Mouse (Mus musculus): ENCODE data around the gene Mef2b. TPM values are rescaled to one million over a fixed set of nuclear protein-coding genes. Genes with fewer than 3 reads are reported as not detected.

Mef2b gene
- total RNA-seq, 2 experiments from 2014 or later = 0.25 to 0.29 TPM

DNA sequence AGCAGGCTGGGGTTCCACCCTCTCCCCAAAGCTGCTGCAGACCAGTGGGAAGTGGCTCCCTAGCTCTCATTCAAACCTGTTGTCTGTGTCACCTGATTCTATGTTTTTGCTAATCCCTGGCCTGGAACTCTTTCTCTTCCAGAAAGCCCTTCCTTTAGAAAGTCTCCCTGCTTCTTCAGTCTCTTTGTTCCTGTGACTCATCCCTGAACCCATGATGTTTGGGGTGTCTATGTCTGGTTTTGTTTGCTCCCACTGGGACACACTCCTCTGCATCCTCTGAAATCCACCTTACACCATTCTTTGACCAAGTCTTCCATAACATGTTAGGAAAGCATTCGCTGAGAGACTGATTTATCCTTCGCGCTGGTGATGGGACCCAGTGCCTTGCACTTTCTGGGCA, 9.4 kb upstream of the Mef2b start:
- intact Hi-C loops (cut with DNase I; ENCODE audit: low total_unique reads) = no loop called here
- no peak for DNase-seq

DNA sequence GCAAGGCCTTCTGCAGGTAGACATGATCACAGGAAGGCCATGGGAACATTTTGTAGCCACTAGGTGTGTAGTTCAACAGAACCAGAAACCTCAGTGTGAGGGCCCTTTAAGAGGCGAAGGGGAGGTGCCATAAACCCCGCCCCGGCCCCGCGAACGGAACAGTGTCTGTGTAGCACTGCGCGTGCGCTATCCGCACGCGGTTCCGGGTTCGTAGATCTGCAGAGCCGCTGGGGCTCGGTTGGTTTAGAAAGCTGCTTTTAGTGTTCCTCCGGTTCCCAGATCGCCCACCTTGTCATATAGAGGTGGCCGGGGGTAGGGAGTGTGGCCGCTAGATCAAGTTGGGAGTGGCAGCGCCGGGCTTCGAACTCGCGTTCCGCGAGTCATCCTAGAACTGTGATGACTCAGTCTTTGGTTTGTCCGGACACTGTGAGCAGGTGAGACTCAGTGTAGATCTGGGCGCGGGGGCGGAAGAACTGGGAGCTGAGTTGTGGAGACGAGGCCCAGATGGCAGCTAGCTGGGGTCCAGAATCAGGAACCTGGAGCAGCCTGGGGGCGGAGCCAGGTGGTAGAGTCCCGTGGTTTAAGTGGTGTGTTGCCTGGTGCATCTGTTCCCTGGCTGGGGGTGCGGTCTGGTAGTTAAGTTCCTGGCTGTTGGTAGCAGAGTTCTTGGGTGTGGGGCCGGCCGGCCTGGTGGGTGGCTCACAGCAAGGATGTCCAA, 8.2 kb upstream of the Mef2b start, which contains the start of gene Nr2c2ap:
Gene Nr2c2ap (plus strand): TSS at position 168 of the 718 bp plus-strand sequence.
- intact Hi-C loops (cut with DNase I; ENCODE audit: low total_unique reads) = no loop called here
- peak; percentile 86 for DNase-seq

DNA sequence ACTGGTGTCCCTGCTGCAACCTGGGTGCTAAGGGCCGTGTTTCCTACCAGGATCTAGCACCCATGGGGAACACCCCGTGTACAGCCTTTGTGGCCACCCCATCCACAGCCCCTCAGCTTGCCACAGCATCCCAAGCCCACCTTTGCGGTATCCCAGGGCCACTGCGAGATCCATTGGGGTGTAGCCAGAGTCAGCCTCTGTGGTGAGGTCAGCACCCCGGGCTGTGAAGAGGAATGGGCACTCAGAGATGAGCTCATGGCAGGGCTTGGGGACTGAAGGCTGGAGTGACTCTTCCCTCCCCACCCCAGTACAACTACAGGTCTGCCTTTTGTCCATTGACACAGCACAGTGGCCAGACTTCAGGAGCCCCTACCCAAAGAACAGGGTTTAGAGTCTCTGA, 5.4 kb upstream of the Mef2b start:
- intact Hi-C loops (cut with DNase I; ENCODE audit: low total_unique reads) = no loop called here
- no peak for DNase-seq

DNA sequence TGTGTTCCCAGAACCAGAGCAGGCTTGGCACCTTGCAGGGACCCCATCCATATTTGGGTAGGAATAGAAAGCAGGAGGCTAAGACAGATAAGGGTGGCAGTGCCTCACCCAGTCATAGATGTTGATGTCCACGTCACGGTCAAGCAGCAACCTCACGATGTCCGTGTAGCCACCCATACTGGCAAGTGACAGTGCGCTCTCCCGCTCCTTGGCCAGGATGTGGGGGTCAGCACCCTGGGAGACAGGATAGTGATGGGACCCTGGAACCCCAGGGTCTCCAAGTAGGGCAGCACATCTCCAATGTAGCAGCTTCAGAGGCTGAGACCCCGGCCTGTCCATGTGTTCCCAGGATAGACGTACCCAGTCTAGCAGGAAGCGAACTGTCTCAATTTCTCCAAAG, 4.6 kb upstream of the Mef2b start:
- intact Hi-C loops (cut with DNase I; ENCODE audit: low total_unique reads) = no loop called here

DNA sequence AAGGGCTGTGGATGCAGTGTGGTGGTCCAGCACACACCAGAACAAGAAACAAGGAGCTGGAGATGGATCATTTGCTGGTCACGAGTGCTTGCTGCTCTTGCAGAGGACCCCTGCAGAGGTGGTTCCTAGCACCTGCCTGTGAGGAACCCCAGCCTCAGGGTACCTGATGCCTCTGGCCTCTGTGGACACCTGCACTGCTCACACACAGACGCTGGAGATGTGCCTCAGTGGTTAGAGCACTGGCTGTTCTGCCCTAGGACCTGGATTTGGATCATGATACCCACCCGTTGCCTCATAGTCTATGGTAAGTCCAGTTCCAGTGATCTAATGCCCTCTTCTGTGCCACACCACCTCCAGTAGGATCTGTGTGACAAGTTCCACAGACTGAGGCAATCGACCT, 2.9 kb upstream of the Mef2b start:
- no peak for DNase-seq
- intact Hi-C loops (cut with DNase I; ENCODE audit: low total_unique reads) = no loop called here

More for the DNA sequence above, 4.6 kb upstream of the Mef2b start:
- DNase-seq = no peak

DNA sequence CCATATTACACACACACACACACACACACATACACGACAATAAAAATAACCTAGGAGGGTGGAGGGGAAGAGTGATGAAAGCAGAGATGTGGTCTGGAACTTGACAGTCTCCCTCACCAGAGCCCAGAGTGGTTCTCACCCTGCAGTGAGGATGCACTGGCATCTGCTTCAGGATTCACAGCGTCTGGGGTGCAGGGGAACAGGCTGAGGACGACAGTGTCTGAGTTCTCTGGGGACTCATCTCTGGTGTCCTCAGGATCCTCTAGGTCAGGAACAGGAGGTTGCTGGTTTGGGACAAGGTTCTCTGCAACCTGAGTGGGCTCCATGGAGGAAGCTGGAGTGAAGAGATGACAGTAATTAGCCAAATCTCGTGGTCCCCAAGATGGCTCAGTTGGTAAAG, 1.6 kb upstream of the Mef2b start:
- DNase-seq = no peak
- intact Hi-C loops (cut with DNase I; ENCODE audit: low total_unique reads) = no loop called here

DNA sequence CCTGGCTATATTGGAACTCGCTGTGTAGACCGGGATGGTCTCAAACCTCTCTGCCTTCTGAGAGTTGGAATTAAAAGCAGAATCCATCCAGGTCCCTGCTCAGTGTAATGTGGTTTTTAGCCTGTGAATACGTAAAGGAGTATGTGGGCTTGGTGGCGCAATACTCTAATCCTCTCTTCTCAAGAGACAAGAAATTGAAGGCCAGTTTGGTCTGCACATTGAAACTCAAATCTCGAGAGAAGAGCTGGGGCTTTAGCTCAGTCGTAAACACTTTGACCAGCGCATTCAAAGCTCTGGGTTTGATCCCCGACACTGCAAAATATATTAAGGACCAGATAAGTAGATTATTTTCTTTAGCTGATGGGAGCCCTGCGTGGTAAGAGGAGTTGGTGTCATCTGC, 470 bp downstream of the Mef2b start:
- intact Hi-C loops (cut with DNase I; ENCODE audit: low total_unique reads) = no loop called here
- no peak for DNase-seq

DNA sequence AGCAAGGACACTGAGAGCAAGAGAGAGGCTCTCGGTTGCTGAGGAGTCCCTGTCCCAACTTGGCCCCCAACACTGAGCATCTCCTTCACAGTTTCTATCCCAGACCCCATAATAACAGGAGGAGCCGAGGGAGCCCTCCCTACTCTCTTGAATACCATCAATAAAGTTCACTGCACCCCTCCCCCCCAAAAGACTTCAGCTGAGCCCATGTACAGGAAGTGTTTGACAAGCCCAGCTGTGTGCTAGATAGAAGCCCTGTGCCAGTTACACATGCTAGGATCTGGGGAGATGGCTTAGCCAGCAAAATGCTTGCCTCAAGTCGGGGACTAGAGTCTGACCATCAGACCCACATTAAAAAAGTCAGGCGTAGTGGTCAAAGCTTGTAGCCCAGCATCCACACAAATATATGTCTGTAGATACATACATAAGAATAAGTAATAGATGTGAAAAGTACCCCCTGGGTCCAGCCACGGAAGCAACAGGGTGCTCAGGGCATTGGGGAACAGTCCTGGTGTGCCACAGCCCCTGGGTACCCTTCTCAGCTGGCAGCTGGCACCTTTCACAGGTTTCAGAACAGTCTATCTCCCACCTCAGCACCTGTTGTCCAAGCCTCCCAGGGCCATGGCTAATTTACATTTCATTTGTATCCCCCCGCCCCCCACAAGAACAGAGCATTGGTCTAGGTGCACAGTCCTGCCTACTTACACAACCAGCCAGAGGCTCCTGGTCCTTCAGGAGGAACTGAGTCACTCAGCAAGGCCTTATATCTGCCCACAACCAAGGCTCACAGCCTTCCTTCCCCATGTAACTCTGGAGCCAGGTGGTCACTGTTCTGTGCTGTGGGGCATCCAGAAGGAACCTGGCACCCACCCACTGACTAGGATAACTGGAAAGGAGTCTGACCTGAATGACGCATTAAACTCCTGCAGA, 8.4 kb downstream of the Mef2b start:
- intact Hi-C loops (cut with DNase I; ENCODE audit: low total_unique reads) = loop anchor here (5.0 kb wide), 1 partner anchor 36 kb away; no protein-coding TSS in a partner anchor
- no peak for DNase-seq

DNA sequence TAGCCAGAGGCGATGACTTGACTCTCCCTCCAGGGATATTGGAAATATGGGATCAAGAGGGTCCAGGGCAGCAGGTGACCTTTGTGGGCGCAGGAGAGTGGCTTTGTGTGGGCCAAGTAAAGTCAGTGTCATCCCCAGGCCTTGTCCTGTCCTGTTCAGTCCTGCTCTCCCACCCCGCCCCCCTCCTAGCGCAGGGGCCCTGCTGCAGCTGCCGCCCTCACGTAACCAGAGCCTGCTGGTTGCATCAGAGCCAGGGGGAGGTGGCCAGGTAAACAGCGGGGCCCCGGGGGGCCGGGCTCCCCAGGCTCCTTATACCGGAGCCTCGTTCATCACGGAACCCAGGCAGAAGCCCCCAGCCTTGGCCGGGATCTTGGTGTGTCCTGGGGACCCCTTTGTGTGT, 10.6 kb downstream of the Mef2b start:
- intact Hi-C loops (cut with DNase I; ENCODE audit: low total_unique reads) = no loop called here
- no peak for DNase-seq

DNA sequence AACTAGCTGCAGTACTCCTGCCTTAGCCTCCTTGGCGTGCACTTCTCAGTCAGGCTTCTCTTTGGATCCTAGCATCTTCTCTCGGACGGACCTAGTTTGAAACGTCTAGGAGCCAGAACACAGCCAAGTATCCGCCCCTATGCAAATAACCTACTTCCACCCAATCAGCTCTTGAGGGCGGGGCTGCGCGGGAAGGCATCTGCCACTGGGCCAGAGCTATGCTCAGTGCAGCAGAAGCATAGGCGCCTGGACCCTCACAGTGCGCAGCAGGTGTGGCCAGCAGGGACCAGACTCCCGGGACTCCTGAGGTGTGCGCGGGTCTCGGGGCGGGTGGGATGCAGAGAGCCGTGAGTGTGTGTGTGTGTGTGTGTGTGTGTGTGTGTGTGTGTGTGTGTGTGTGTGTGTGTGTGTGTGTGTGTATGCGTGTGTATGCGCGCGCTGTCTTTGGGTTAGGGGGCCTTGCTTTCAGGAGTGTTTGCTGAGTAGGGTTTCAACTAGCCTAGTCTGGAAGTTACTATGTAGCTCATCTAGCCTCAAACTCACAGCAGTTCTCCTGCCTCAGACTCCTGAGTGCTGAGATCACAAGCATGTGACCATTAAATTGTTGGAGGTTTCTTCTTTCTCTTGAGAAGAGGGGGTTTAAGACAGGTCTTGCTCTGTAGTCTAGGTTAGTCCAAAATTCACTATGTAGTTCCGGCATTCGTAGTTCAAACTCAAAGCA, 13.2 kb downstream of the Mef2b start:
- intact Hi-C loops (cut with DNase I; ENCODE audit: low total_unique reads) = no loop called here
- peak; percentile 77 for DNase-seq

DNA sequence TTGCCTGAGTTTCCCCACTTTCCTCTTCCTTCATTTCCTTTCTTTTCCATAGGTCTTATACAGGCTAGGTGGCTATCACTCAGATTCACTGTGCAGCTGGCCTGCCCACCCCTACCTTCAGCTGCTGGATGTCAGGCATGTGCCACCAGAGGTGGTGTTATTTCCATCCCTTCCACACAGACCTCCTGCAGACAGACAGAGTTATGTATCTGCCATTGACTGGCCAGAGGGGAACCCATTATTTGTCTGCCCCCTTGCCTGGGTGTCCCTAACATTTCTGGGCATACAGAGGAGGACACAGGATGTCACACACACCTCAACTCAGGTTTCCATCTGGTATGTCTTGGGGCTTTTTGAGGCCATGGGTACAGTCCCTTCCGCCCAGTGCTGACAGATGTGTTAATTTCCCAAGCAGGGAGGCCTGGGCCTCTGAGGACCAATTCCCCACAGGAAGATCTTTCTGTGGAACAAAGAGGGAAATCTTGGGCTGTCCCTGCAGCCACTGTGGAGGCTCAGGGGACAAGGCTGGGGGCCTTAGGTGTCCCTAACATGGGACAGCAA, 17.8 kb downstream of the Mef2b start:
- intact Hi-C loops (cut with DNase I; ENCODE audit: low total_unique reads) = no loop called here
- no peak for DNase-seq

DNA sequence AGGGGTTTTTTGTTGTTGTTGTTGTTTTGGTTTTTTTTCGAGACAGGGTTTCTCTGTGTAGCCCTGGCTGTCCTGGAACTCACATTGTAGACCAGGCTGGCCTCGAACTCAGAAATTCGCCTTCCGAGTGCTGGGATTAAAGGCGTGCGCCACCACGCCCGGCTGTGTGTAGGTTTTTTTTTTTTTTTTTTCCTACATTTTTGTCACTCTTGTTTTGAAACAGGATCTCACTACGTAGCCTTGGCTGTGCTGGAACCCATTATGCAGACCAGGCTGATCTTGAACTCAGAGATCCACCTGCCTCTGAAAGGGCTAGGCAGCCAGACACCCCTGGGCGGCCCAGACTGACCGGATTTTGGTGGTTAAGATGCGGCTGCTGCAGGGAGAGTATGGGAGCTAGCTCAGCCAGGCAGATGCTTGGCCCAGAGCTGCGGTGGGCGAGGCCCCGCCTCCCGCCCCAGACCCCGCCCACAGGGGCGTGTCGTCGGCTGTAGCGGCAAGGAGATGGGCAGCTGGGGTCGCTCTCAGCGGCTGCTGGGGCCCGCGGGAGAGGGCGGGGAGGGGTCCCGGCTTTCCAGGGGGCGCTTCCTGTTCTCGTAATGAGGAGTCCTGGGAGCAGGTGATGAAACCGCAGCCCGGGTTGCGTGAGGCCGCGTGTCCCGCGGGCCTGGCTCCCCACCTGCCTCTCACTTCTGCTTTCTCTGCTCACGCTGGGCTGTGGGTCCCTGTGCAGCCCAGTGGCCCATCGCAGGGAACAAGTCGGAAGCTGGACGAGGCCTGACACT, 18.8 kb downstream of the Mef2b start:
- peak; percentile 67 for DNase-seq
- intact Hi-C loops (cut with DNase I; ENCODE audit: low total_unique reads) = no loop called here

DNA sequence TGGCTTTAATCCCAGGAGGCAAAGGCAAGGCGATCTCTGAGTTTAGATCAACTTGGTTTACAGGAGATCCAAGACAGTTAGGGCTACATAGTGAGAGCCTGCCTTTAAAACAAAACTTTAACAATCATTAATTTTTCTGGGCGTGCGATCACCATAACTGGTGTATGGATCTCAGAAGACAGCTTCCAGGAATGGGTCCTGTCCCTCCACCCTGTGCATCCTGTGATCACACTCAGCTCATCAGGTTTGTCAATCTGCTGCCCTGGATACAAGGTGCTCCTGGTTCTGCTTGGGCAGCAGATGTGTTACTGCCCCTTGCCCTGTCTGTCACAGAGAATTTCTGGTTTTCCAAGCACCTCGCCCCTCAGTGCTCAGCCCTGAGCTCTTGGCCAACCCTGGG, 19.7 kb downstream of the Mef2b start:
- intact Hi-C loops (cut with DNase I; ENCODE audit: low total_unique reads) = no loop called here
- DNase-seq = no peak

DNA sequence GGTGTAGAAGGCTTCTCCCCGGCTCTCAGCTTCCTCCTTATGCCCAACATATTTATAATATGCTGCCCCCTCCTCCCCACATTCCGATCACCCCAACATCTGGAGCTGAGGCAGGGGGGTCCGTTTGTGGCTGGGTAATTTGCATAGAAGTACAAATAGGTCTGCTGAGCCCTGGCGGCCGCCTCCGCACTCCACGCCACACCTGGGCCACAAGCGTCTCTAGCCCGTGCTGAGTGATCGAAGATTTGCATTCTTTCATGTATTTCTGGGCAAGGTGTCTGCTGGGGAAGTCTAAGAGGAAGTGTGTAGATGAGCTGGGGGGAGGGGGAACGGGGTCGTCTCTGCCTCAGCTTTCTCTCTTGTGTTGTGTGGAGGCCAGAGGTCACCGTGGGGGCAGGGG, 20.5 kb downstream of the Mef2b start:
- DNase-seq = no peak
- intact Hi-C loops (cut with DNase I; ENCODE audit: low total_unique reads) = loop anchor here (5.0 to 10.0 kb wide), 2 partner anchors 63 to 245 kb away; no protein-coding TSS in a partner anchor

DNA sequence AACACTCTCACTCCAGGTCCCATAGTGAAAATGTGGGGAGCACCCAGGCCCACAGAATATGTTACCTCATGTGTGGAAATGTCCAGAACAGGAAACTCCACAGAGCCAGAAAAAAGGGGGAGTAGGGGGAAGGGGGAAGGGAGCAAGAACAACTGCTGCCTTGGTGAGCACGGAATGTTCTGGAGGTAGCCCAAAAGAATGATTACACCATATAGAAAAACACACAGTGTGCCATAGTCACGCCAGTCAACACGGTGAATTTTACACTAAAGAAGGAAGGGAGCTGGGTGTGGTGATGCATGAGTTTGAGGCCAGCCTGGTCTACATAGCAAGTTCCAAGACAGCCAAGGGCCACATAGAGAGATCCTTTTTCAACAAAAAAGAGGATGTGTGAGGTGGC, 23.8 kb downstream of the Mef2b start:
- DNase-seq = no peak
- intact Hi-C loops (cut with DNase I; ENCODE audit: low total_unique reads) = loop anchor here (5.0 to 10.0 kb wide), 2 partner anchors 66 to 249 kb away; no protein-coding TSS in a partner anchor

DNA sequence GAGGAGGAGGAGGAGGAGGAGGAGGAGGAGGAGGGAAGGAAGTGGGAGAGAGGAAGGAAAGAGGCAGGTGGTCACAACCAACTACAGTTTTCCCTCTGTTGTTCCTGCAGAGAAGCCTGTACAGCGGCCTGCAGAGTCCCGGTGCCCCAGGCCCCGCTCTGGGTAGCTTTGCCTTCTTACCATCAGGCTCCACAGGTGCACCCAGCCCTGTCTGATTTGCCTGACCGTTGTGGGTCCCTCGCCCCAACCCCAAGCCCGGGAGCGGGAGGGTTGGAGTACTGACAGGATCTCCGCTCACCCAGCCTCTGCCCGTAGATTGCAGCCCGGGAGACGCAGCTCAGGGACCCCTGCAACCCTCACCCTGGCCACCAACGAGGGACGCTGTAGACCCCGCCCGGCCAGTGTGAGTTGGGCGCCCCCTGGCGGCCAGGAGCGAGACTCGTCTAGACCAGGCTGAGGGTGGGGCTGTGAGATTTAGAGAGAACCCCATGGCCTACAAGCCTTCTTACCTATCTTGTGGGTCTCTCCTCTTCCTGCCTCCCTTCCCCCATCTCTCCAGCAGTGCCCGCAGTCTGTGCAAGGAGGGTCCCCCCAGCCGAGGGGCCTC, 27.1 kb downstream of the Mef2b start:
- intact Hi-C loops (cut with DNase I; ENCODE audit: low total_unique reads) = loop anchor here (5.0 to 10.0 kb wide), 3 partner anchors 59 to 252 kb away; no protein-coding TSS in a partner anchor
- peak; percentile 73 for DNase-seq

DNA sequence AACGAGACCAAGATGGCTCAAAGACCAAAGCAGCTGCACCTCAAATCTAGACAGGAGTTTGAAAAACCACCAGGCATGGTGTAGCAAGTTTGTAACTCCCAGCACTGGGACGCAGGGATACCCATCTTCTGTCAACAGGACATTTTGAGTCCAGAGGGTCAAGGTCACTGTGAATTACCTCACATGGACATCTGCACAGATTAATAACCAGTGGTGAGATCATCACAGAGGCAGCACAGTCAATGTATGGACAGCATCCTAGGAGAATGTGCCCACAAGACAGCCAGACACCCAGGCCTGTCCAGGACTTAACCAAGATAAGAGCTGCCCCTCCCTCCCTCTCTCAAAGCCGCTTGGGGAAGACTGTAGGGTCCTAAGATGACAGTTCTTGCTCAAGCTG, 30.6 kb downstream of the Mef2b start:
- no peak for DNase-seq
- intact Hi-C loops (cut with DNase I; ENCODE audit: low total_unique reads) = no loop called here

DNA sequence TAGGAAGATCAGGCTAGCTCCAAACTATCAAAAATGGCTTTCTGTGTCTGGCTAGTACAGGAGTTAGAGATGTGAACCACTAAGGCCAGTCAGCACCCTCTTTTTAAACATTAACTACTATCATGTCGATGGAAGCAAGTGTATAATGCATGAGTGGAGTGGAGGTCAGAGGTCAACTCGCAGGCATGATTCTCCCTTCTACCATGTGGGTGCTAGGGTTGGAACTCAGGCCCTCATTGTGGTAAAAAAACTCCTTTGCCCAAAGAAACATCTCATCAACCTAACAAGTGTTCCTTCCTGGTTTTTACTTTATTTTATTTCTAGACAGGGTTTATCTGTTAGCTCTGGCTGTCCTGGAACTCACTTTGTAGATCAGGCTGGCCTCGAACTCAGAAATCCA, 31.2 kb downstream of the Mef2b start:
- intact Hi-C loops (cut with DNase I; ENCODE audit: low total_unique reads) = no loop called here
- no peak for DNase-seq

Data from gastrocnemius, postnatal 14 days (tissue).